Mouse (Mus musculus) forebrain, embryonic 14.5 days (tissue): ENCODE results near the gene Syde2. TPM values are rescaled to one million over a fixed set of nuclear protein-coding genes. Genes with fewer than 3 reads are reported as not detected.

Source experiments
- ATAC-seq: fragments of 200-750 bp; cut with Nextera tagmentation; 2 replicates; pipeline ENCODE4 v1.8.0; 2017; ENCODE audit warnings: mild to moderate bottlenecking, moderate library complexity
- DNase-seq: peaks from one replicate; pipeline ENCODE4 v3.0.0-alpha.2; 2015; ENCODE audit warnings: low spot score
- H3K27ac ChIP-seq: fragments of 300-500 bp; sonication (generic); 2 replicates; pipeline ENCODE4 v1.5.1; 2014; ENCODE audit warnings: low read depth, mild to moderate bottlenecking, control low read depth, low read length, moderate library complexity
- H3K27me3 ChIP-seq: fragments of 300-500 bp; sonication (generic); replicated peaks from 2 replicates; pipeline ENCODE4 v1.6.1; 2014; ENCODE audit warnings: low read length, control low read depth, mixed read lengths; ENCODE audit not compliant: control insufficient read depth, insufficient read depth
- H3K36me3 ChIP-seq: fragments of 300-500 bp; sonication (generic); 2 replicates; pipeline ENCODE4 v1.6.1; 2014; ENCODE audit warnings: low read length, control low read depth; ENCODE audit not compliant: control insufficient read depth, insufficient read depth
- H3K4me1 ChIP-seq: fragments of 300-500 bp; sonication (generic); 2 replicates; pipeline ENCODE4 v1.6.1; 2014; ENCODE audit warnings: antibody characterized with exemption, low read length, control low read depth; ENCODE audit not compliant: control insufficient read depth, insufficient read depth
- H3K4me2 ChIP-seq: fragments of 300-500 bp; sonication (generic); 2 replicates; pipeline ENCODE4 v1.6.1; 2014; ENCODE audit warnings: mild to moderate bottlenecking, control low read depth, low read length
- H3K4me3 ChIP-seq: fragments of 300-500 bp; sonication (generic); 2 replicates; pipeline ENCODE4 v1.5.1; 2014; ENCODE audit warnings: low read depth, low read length, control low read depth
- H3K9ac ChIP-seq: fragments of 300-500 bp; sonication (generic); 2 replicates; pipeline ENCODE4 v1.6.1; 2014; ENCODE audit warnings: mild to moderate bottlenecking, low read length, control low read depth, moderate library complexity
- H3K9me3 ChIP-seq: fragments of 300-500 bp; sonication (generic); replicated peaks from 2 replicates; pipeline ENCODE4 v1.6.1; 2016; ENCODE audit warnings: low read length, control low read depth, mixed read lengths; ENCODE audit not compliant: control insufficient read depth
- WGBS: fragments of 180-500 bp; shearing (Covaris S2); extraction: QIAGEN DNeasy Blood & Tissue Kit; methylation state at CpG from one replicate; pipeline ENCODE4 v1.1.7; 2014; 5-methylcytosine and 5-hydroxymethylcytosine counted together
- polyA plus RNA-seq: library from polyadenylated mRNA; unstranded; fragments of >200 nt; fragmentation: Nextera tagmentation; extraction: Ambion mirVana; gene quantifications from 2 replicates; pipeline ENCODE4 v1.2.1, GENCODE M21; 2014

The Syde2 gene
- polyA plus RNA-seq, 1 experiment from 2014 or later: 0.67 TPM

DNA sequence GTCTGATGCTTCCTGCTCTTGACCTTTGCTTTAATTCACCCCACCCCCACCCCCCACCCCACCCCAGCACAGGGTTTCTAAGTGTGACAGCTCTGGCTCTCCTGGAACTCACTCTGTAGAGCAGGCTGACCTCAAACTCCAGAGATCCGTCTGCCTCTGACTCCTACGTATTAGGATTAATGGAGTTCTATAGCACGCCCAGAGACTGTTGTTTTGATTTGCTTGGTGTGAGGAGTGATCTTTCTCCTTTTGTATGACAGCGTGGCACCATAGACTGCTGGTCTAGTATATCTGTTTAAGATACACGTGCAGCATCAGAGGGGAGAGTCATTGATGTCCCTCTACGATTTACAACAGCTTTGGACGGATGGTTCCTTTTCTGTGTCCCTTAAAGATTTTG is 25.8 kb downstream of the Syde2 start:
- WGBS: 93% methylated on average over 7 of the region's 7 CpGs
- DNase-seq (no peak), ATAC-seq (no peak)
- no peak overlapping the region for H3K27ac ChIP-seq
- no peaks in the 10 kb centered on the region for H3K27me3 ChIP-seq
- no peaks in the 10 kb centered on the region for H3K9me3 ChIP-seq
- no peak overlapping the region for H3K4me3 ChIP-seq
- no peaks in the 10 kb centered on the region for H3K4me1 ChIP-seq
- no peak overlapping the region for H3K4me2 ChIP-seq
- H3K9ac ChIP-seq: no peak overlapping the region
- H3K36me3 ChIP-seq: 0 out of 2 replicates have a peak, but pooled peaks cover 7% of the 10 kb centered on the region

DNA sequence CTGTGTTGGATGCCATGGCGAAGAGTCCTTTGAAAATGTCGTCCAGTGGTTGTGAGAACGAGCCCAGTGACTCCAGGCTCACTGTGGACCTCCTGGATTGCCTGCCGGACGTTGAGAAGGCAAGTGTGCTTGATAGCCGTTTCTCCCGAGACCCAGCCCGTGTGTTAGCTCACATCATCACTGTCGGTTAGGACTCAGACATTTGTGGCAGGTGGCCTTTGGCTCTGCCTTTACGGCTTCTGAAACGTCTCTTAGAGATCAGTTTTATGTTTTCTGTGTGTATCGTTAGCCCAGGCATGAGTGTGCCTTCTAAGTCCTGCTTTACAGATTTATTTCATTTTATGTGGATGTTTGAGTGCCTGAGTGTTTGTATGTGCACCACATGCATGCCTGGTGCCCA is 26.7 kb downstream of the Syde2 start:
- 97% methylated on average over 12 of the region's 12 CpGs for WGBS
- DNase-seq (no peak), ATAC-seq (no peak)
- no peak overlapping the region for H3K4me2 ChIP-seq
- H3K27ac ChIP-seq: no peak overlapping the region
- H3K9ac ChIP-seq: no peak overlapping the region
- no peaks in the 10 kb centered on the region for H3K27me3 ChIP-seq
- no peak overlapping the region for H3K4me3 ChIP-seq
- no peaks in the 10 kb centered on the region for H3K9me3 ChIP-seq
- 0 out of 2 replicates have a peak, but pooled peaks cover 7% of the 10 kb centered on the region for H3K36me3 ChIP-seq
- H3K4me1 ChIP-seq: no peaks in the 10 kb centered on the region

DNA sequence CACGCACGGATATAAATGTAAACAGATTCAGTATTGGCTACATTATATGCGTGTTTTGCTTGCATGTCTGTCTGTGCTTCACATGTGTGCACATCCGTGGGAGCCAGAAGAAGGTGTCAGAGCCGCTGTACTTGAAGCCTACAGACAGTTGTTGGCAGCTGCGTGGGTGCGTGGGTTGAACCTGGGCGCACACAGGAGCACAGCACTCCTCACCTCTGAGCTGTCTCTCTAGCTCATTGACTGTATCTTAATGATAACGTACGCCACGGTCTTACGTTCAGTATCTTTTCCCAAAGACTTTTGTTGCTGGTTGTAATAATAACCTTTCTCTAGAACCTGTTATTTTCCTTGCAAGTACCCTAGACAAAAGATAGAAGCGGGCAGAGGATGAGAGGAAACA is 29.3 kb downstream of the Syde2 start:
- no peaks in the 10 kb centered on the region for H3K27me3 ChIP-seq
- H3K4me3 ChIP-seq: no peak overlapping the region
- no peaks in the 10 kb centered on the region for H3K4me1 ChIP-seq
- H3K9me3 ChIP-seq: no peaks in the 10 kb centered on the region
- no peak overlapping the region for H3K27ac ChIP-seq
- DNase-seq (no peak), ATAC-seq (no peak)
- no peak overlapping the region for H3K9ac ChIP-seq
- H3K36me3 ChIP-seq: 0 out of 2 replicates have a peak, but pooled peaks cover 7% of the 10 kb centered on the region
- no peak overlapping the region for H3K4me2 ChIP-seq
- WGBS: 87% methylated on average over 13 of the region's 13 CpGs

DNA sequence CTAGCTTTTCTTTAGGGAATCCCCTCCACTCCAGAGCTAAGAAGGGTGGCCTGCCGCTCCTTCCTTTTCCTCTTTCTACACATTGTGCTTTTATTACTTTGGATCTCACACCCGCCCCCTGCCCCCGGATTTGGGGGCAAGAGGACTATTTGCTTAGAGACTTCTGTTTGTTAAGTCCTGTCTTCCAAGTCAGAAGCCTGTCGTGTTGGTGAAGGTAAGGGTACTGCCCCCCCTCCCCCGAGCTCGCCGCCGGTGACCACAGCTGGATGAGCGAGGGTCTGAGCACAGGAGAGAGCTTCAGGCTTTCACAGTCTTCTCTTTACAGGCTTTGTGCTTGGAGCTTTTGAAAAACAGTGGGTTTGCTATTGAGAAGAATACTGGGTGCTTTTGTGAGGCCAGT is 29.9 kb downstream of the Syde2 start:
- 0 out of 2 replicates have a peak, but pooled peaks cover 7% of the 10 kb centered on the region for H3K36me3 ChIP-seq
- ATAC-seq: no peak
- no peaks in the 10 kb centered on the region for H3K27me3 ChIP-seq
- no peak for DNase-seq
- no peak overlapping the region for H3K9ac ChIP-seq
- H3K27ac ChIP-seq: no peak overlapping the region
- H3K9me3 ChIP-seq: no peaks in the 10 kb centered on the region
- no peak overlapping the region for H3K4me2 ChIP-seq
- 54% methylated on average over 9 of the region's 9 CpGs for WGBS
- no peaks in the 10 kb centered on the region for H3K4me1 ChIP-seq
- H3K4me3 ChIP-seq: no peak overlapping the region

DNA sequence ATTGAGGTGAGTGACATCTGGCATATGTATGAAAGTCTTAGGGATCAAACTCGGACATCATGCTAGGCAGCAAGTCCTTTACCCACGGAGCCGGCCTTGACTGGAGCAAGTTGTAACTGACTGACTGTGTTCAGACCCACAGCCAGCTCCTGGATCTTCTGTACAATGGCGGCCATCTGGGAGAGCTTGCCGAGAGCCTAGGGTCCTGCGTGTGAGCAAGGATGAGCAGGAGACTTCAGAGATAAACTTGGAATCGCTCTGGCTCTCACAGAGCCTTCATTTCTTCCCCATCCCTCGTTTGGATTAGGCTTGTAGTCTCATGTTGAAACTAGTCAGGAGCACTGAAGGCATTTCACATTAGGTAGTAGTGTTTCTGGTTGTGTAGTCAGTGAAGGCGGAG is 34.6 kb downstream of the Syde2 start:
- H3K4me1 ChIP-seq: no peaks in the 10 kb centered on the region
- 93% methylated on average over 9 of the region's 9 CpGs for whole genome bisulfite sequencing
- no peak overlapping the region for H3K9ac ChIP-seq
- ATAC-seq (no peak), DNase-seq (no peak)
- H3K27ac ChIP-seq: no peak overlapping the region
- H3K36me3 ChIP-seq: no peaks in the 10 kb centered on the region
- no peak overlapping the region for H3K4me2 ChIP-seq
- H3K27me3 ChIP-seq: no peaks in the 10 kb centered on the region
- H3K4me3 ChIP-seq: no peak overlapping the region
- H3K9me3 ChIP-seq: no peaks in the 10 kb centered on the region

DNA sequence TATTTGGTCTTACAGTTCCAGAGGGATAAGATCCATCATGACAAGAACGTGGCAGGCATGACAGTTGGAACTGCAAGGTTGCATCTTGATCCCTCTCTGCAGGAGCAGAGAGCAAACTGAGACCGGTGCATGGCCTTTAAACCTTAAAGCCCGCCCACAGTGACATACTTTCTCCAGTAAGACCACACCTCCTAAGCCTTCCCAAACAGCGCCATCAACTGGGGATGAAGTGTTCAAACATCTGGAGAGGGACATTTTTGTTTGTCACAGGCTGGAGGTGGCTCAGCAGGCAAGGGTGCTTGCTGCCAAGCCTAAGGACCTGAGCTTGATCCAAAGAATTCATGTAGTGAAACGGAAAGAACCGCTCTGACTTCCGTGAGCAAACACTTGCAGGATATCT is 37.1 kb downstream of the Syde2 start:
- Histone ChIP-seq H3K36me3 (no peaks in the 10 kb centered on the region), H3K4me2 (no peak overlapping the region), H3K27me3 (no peaks in the 10 kb centered on the region), H3K27ac (no peak overlapping the region), H3K4me1 (no peaks in the 10 kb centered on the region), H3K4me3 (no peak overlapping the region), H3K9ac (no peak overlapping the region), H3K9me3 (no peaks in the 10 kb centered on the region)
- no peak for DNase-seq
- ATAC-seq: no peak
- WGBS: 90% methylated on average over 7 of the region's 7 CpGs

DNA sequence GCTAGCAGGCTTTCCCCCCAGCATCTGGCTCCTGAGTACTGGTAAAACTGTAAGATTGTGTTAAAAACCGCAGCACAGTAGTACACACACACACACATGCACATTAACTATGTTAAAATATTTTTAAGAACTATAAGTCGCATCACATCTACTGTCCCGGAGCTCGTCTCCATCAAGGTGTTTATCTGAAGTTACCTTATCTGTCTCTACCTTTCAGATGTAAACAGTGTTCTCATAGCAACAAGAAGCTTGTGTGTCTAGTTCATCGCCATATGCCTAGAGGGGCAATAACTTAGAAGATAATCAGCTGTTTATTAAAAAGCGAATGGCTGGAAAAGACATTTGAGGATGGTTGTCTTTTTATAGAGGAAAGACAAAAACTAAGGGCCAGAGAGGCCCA is 37.8 kb downstream of the Syde2 start:
- no peak overlapping the region for H3K4me2 ChIP-seq
- H3K27ac ChIP-seq: no peak overlapping the region
- H3K36me3 ChIP-seq: no peaks in the 10 kb centered on the region
- no peaks in the 10 kb centered on the region for H3K4me1 ChIP-seq
- 97% methylated on average over 6 of the region's 6 CpGs for WGBS
- no peak for ATAC-seq
- no peak for DNase-seq
- no peaks in the 10 kb centered on the region for H3K9me3 ChIP-seq
- no peaks in the 10 kb centered on the region for H3K27me3 ChIP-seq
- H3K9ac ChIP-seq: no peak overlapping the region
- no peak overlapping the region for H3K4me3 ChIP-seq

DNA sequence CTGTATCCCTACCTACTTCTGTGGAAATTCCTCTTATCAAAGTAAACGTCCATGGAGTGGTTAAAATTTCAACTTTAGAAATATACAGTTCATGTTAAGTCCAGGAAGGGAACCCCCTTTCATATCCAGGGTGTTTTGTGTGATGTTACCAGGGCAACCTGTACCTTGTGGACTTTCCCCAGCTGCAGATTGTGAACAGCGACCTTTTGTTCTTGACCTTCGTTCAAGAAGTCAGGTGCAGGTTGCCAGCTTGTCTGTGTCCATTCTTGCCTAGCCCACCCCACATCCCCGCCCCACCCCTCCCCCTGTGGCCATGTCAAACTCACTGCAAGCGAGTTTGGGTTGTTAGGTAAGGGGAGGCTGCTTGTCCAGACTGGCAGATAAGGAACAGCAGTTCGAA is 39.4 kb downstream of the Syde2 start:
- Histone ChIP-seq H3K4me1 (no peaks in the 10 kb centered on the region), H3K9ac (no peak overlapping the region), H3K27ac (no peak overlapping the region), H3K4me2 (no peak overlapping the region), H3K9me3 (no peaks in the 10 kb centered on the region), H3K27me3 (no peaks in the 10 kb centered on the region), H3K36me3 (no peaks in the 10 kb centered on the region), H3K4me3 (no peak overlapping the region)
- ATAC-seq (no peak), DNase-seq (no peak)
- WGBS: 43% methylated on average over 6 of the region's 6 CpGs

DNA sequence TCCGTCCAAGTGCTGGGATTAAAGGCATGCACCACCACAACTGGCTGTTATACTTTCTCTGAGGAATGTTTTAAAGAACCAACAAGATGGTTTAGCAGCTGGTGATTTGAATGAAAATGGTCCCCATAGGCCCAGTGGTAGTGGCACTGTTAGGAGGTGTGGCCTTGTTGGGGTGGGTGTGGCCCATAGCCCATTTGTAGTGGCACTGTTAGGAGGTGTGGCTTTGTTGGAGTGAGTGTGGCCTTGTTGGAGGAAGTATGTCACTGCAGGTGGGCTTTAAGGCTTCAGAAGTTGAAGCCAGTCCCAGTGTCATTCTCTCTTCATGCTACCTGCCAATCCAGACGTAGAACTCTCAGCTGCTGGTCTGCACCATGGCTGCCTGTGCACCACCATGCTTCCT is 40.7 kb downstream of the Syde2 start:
- Histone ChIP-seq H3K4me1 (no peaks in the 10 kb centered on the region), H3K4me3 (no peak overlapping the region), H3K4me2 (no peak overlapping the region), H3K36me3 (no peaks in the 10 kb centered on the region), H3K9ac (no peak overlapping the region), H3K9me3 (no peaks in the 10 kb centered on the region), H3K27ac (no peak overlapping the region), H3K27me3 (no peaks in the 10 kb centered on the region)
- ATAC-seq (no peak), DNase-seq (no peak)
- 83% methylated on average over 2 of the region's 2 CpGs for WGBS
